Mouse (Mus musculus): Measurements from ENCODE around the gene Gm14692.
"Not testable (repeated sequence)": the region's sequence is repeated elsewhere in the genome, so short reads cannot be mapped to it uniquely, and the experiment has no call there.

Gene Gm14692

GRCm38 (mm10) chrX:67695398-67695797, at the start of gene Gm14692:
TSS of gene Gm14692 (plus strand) at chrX:67695698.
- not testable (repeated sequence) for DNase-seq

DNA sequence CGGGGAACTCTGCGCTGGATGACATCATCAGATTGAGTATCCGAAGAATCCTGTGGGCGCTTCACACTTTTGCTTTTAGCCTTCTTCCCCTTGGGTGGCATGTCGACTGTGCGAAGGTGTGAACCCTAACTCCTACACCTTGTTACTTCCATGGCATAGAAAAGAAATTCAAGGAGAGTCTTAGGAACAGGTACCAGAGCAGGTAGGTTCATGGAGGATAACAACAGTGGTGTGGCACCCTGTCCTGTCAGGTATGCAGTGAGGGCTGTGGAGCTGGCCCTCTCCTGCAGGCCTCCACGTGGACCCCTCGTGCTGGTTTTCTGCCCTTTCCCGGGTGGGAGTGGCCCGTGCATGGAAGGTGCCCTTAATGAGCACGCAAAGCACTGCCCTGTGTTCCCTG, 2.0 kb upstream of the Gm14692 start, which contains the start of gene Gm1140:
Gm1140 (minus strand) TSS at position 101 of the 400 bp plus-strand sequence.
- not testable (repeated sequence) for DNase-seq

All from embryo, embryonic 11 days (tissue).